Mouse (Mus musculus) E14TG2a.4 (cell line): ENCODE measurements around the gene Pik3c2a.

Experiments used
- CTCF ChIP-seq: conservative IDR thresholded peaks from 2 replicates; pipeline ENCODE4 v1.5.1; 2014; ENCODE audit warnings: low read length
- NANOG ChIP-seq: IDR thresholded peaks from 2 replicates; pipeline ENCODE4 v1.6.1; 2014; ENCODE audit warnings: borderline replicate concordance, low read length, mixed read lengths
- POU5F1 ChIP-seq: IDR thresholded peaks from 2 replicates; pipeline ENCODE4 v1.6.1; 2014; ENCODE audit warnings: low read length, borderline replicate concordance

DNA sequence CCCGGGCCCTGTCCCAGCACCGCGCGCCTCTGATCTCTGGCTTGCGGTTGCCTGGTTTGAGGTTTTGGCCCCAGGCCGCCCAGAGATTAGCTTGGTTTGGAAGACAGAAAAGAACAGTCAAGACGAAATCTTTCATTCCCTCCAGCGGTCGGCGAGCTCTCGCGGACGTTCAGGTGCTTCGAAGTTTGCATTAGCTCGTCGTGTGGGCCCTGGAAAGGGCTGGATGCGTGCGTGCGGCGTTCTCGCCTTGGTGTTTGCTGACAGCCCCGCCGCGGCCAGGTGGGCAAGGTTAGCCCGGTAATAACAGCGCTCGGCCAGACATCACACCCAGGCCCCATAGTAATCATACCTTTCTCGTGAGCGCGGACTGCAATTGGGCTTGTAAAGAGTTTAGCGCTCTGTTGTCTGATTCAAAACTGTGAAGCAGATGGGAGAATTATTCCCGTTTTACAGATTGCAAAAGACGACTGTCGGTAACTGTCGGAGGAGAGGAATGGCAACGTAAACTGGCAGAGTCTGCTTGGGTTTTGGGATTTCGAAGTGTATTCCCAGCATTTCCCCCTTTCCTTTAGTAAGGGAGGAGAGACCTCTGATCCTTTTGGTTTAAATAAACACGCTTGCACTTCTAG lies 562 bp upstream of the Pik3c2a start:
- TF ChIP-seq CTCF (no peak), POU5F1 (no peak), NANOG (no peak)
